Mouse (Mus musculus) hindlimb bud, embryonic 11.5 days (tissue): Measurements from ENCODE around the gene Npat.

Source experiments
- DNase-seq: peaks from one replicate; pipeline ENCODE4 v3.0.0-alpha.2; 2012; ENCODE audit warnings: low read depth, low spot score; ENCODE audit errors: extremely low spot score

Npat gene

DNA sequence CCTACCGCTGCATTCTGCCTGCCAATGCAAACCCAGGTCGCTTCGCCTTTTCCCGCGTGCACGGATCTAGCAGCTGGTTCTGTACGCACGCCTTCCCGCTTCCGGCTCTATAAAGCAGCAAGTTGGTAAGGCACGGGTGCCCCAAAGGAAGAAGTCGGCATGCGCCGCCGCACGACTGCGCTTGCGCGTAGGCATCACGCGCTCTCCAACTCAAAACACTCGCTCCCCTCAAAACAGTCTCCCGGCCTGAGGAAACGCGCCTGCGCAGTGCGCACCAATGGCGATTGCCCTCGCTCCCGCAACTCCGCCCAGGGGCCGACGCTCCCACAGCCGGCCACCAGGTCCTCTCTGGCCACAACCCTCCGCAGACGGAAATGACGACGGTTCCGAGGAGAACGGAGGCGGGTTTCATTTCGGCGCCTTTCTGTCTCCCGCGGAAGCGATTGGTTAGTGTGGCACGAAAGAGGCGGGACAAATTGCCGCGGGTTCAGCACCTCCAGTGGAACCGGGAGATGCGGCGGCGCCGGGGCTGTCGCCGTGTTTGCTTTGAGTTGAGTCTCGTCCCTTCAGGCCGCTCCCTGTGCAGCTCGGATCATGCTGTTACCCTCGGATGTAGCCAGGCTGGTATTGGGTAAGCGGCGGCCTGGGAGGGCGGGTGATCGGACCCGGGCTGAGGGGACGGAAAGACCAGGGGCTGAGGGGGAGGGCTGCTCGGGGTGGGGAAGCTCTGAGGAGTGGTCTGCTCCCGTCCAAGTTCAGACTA is at the start of gene Npat, which contains the start of gene Atm:
Npat (plus strand) TSS at position 490 of the 763 bp plus-strand sequence.
Atm (minus strand) TSS at position 183 of the 763 bp plus-strand sequence.
- DNase-seq = peak; percentile 100

DNA sequence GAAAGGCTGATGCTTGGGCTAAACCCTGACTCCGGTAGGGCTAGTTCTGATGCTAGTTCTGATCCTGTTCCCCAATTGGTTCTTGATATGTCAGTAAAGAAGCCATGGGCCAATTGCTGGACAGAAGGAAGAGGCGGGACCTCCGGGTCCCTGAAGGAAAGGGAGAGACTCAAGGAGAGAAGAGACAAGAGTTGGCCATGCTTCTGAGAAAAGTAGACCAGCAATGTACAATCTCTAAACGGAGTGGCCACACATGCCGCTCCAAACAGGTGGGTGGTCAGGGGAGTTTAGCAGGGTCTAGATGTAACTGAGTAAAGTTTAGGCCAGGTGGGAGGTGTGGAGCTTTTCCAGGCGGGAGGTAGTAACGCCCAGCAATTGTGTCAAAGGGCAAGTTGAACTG is 28.8 kb upstream of the Npat start:
- DNase-seq = no peak

DNA sequence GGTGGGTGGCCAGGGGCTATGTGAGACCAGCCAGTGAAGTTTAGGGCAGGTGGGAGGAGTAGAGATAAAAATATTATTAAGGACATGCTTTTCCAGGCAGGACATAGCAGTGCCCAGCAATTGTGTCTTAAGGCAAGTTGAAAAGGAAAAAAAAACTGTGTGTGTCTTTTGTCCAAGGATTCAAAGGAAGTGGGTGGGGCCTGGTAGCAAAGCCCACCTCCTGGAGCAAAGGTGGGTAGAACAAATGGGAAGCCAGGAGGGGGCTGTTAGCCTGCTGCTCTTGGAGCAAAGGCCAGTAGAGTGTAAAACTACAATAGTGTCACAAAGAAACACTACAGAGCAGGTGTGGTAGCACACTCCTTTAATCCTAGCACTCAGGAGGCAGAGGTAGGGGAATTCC is 22.8 kb upstream of the Npat start:
- no peak for DNase-seq

DNA sequence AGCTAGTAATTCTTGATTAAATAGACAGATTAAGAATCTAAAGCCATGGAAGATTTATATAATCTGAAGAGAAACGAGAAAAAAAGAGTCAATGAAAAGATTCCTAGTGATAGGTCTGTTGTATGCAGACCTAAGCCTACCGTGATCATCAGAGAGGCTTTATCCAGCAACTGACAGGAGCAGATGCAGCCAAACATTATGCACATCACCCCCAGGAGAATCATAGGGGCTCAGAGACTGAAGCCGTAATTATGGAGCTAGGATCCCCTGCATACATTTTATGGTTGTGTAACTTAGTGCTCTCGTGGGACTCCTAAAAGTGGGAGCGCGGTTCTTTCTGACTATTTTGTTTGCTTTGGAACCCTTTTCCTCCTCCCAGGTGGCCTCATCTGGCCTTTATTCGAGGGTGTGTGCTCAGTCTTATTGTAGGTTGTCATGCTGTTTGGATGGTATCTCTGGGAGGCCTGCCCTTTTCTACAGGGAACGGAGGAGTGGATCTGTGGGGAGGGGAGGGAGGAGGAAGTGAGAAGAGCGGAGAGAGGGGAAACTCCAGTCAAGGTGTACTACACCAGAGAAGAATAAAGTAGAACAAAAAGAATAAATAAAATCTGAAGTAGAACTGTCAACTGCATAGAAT is 19.4 kb upstream of the Npat start:
- no peak for DNase-seq

DNA sequence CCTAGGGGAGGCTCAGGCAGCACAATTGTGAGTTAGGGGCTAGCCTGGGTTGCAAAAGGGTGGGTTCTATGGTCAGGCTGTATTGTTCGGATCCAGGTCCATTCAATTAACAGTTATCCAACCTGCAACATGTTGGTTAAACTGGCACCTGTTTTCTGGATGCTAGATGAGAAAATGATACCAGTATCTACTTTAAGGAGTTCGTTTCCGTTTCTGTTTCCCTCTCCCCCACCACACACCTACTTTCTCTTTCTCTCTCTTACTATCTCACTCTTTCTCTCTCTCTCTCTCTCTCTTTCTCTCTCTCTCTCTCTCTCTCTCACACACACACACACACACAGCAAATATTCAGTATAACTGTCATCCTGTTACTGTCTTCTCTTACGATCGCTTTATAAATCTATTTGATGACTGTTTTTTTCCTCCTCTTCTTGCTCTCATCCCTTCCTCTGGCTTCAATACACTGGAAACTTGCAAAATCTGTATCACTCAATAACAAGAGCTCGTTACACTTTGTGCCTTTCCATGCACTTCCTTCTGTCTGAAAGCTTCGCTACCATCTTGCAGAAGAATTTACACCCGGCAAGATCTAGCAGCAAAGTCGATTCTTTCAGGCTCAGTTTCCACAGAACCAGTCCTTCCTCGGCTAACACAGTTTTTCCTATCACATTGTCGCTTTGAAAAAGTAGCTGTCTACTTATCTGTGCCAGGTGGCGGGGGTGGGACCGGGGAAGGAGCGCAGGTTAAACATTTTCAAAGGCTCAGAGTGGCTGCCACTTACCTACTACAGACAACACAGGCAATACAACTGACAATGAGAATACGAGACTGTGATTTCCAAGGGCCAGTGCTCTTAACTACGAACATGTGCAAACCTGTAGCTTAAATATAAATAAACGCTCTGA is 1.2 kb upstream of the Npat start:
- DNase-seq = no peak

DNA sequence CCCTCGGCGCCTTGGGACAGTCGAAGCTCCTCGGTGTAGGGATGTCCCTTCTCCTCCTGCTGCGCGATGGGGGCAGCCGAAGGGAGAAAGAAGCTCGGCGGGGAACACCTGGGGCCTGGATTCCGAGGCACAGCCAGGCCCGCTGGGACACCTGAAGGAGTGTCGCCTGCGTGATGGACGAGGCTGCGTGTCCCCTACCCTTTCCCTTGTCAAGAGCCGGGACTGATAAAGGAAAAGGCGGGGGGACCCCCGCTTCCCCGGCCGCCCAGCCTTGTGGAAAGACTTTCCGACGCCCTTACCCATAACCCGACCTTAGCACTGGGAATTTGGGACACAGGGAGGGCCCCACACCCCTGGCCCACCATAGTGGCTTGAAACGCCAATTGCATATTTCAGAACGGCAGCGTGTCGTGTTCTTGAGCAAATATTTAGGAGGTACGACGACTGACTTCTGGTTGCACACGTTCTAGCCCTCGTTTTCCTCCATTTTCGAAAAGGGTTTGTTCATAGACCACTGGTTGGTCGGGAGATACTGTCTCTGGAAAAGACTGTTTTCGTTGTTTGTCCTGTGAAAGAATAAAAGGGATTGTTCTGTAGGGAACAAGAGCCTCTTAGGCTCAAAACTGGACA is 604 bp downstream of the Npat start:
- DNase-seq = no peak

DNA sequence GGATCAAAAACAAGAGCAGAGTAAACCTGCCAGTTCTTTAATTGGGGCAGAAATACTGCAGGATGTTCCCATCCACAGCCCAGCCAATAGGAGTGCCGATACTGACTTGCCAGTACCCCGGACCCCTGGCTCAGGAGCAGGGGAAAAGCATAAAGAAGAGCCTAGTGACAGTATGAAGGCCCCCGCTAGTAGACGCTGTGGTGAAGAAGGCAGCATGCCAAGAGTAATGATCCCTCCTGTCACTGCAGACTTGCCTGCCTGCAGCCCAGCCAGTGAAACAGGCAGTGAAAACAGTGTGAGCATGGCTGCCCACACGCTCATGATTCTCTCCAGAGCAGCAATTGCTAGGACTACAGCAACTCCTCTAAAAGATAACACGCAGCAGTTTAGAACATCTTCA is 33.8 kb downstream of the Npat start:
- DNase-seq = no peak

DNA sequence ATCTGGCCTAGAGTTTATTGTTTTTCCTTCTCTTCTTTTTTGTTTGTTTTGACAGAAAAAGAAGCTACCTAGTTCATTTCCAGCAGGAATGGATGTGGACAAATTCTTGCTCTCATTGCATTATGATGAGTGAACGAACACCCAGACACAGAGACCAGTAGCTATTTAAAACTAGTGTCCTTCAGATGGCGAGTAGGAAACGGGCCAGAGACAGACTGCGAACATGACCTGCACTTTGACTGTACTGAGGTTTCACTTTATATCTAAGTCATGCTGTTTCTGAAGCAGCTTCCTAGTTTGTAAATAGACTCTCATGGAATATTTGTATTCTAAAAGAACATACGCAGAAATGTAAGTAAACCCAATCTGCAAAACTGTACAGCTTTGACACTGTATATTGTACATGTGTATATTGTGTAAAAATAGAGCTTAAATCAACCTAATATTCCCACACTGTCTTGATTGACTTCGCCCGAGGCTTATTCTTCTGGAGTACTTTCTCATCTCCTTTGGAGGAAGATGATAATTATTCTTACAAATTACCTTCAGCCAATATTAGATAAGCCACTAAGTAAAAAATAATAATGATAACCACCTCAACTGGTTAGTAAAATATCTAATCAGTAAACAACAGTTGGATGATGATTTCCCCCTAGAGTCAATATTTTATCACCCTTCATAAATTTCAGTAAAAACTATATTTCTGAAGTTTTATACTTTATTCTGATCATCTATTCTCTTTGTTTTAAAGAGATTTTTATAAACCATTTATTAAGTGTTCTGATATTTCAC is 35.9 kb downstream of the Npat start:
- DNase-seq = no peak

DNA sequence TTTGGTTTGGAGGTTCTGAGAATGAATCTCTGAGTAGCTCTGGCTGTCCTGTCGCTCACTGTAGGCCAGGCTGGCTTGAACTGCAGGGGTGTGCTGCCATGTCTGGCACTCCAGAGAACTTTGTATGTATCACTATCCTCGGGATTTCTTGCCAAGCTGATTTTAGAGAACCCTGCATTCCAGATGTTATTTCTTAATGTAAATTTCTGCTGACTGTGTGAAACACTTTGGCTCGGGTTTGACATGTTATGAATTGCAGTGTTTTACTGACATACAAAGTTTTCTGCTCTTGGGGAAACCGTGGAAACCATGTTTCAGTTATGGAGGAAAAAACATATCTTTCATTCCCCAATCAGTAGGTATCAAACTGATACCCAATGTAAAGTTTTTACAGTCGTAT is 38.9 kb downstream of the Npat start:
- no peak for DNase-seq

DNA sequence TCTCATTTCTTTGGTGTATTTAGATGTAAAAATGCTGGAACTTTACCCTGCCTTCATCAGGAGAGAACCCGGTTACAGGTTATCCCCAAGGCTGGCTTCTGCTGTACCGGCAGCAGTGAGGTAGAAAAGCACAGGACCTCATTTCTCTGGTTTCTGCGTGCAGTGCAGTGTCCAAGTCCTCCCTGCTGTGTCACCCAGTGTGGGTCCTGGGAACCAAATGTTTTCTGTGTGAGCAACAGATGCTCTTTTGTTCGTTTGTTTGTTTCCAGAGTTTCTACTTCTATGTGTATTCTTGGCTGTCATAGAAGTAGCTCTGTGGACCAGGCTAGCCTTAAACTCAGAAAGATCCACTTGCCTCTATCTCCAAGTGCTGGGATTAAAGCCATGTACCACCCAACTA is 45.0 kb downstream of the Npat start:
- no peak for DNase-seq

DNA sequence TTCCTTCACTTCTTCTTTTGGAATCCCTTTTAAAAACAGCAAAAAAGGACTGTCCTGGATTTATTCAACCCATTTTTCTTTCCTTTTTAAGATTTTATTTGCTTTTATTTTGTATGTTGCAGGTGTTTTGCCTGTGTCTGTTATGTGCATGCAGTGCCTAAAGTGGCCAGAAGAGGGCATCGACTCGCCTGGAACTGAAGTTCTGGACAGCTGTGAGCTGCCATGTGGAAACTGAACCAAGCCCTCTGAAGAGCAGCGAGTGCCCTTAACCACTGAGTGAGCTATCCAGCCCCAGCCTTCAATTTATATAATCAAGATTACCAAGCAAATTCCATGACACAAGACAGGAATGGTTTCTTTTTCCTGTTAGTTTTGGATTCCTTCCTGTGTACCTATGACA is 57.9 kb downstream of the Npat start:
- DNase-seq = peak; percentile 49

DNA sequence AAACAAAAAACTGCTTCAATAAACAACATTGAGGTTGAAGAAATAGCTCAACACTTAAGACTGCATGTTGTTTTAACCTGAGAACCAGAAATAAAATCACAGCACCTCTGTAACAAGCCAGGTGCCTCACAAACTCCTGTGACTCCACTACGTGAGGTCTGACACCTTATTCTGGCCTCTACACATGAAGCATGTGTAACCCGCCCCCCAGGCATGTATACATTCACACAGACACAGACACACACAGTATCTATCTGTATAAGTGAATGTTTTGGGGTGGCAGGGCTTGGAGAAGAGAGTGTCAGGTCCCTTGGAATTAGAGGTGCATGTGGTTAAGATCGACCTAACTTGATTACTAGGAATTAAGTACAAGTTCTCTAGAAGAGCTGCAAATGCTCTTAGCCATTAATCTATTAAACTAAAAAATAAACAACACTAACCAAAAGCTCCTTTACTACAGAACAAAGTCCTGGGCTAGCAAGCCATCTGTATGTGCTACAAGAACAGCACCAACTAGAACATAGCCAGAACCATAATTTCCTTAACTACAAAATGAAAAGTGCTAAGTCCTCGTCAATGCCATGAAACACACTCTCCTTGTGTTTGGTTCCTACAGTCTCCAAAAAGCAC is 60.2 kb downstream of the Npat start:
- no peak for DNase-seq

DNA sequence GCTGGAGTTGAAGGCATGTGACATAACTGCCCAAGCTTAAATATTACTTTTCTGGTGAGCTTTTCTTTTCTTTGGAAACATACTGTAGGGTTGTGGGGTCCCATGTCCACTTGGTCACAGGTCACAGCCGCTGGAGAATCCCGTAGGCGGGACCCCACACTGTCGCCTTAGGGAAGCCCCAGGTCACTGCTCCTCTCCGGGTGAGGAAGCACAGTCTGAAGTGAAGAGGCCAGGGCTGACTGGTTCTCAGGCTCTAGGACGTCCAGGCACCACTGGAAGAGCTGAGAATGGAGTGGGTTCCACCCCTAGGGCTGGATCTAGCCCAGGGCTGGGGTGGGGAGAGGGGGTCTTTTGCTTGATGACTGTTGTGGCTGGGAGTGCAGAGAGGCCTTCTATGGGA is 61.8 kb downstream of the Npat start:
- no peak for DNase-seq

DNA sequence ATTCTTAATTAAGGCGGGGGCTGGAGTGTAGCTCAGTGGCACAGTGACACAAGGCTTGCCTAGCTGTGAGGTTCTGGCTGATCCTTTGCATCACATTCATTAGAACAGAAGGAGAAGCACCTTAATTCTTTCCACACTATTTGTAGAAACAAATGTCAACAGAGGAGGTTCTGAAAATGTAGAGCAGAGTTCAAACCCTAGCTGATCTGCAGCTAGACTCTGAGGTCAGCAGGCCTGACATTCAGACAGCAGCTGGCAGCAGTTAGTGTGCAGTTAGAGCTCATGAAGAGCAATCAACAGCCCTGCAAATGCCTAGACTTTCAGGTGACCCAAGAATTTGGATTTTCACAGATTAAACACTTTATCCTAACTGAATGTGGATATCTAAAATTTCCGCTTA is 64.7 kb downstream of the Npat start:
- no peak for DNase-seq

DNA sequence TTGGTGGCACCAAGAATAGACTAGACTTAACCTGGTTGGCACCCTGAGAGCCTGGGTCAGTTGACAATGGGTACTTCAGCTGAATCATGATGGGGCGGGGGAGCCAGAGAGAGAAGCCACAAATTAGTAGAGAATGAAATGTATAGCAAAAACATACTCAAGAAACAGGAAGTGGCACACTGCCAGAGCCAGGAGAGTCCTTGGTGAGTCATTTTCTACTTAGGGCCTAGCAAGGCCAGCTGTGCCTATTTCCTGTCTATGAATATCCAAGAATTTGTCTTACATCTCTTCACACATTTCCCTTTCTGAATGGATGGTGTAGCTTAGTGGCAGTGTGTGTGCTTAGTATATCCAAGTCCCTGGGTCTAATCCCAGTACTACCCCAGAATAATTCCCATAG is 66.5 kb downstream of the Npat start:
- no peak for DNase-seq

DNA sequence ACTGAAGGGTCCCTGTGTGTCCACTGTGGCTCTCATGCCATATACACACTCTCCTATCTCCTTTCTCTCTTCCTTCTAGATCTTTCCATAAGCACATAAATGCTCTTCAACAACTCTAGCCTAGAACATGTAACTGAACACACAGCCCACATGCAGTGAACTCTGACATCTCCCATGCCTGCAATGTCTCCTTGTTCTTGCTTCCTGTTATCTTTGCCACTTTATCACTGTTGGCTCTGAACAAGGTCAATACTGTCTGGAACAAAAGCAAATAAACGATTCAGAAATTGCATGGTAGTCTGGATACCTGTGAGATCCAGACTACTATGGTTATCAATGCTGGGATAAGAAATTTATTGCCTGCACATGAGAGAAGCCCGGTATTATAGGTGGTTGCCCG is 67.0 kb downstream of the Npat start:
- DNase-seq = no peak

DNA sequence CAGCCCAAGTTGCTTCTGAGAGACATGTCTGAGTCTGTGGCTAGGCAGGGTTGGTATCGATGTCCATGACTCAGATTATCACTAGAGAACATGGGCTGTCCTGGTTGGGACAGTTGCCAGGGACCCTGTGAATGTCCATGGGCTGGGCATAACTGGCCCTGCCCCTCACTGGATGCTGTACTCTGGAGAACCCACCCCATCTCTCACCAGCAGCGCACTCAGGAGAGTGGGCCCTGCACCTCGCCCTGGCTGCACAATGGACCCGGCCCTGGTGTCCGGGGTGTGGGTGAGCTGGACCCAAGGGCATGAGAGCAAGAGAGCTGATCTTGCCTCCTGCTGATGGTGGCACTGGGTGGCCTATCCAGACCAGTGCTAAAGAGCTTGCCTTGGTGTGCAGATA is 68.1 kb downstream of the Npat start:
- no peak for DNase-seq

DNA sequence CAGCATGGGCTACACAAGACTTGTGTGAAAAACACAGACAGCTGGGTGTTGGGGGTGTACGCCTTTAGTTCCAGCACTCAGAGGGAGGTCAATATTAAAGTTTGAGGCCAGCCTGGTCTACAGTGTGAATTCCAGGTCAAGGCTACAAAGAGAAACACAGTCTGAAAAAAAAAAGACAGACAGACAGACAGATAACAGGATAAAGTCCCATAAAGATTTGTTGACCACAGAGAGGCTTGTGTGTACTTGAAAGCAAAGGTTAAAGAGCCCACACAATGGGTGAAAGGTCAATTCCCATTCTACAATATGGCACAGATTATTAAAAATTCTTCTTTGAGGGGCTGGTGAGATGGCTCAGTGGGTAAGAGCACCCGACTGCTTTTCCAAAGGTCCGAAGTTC is 70.3 kb downstream of the Npat start:
- DNase-seq = no peak

DNA sequence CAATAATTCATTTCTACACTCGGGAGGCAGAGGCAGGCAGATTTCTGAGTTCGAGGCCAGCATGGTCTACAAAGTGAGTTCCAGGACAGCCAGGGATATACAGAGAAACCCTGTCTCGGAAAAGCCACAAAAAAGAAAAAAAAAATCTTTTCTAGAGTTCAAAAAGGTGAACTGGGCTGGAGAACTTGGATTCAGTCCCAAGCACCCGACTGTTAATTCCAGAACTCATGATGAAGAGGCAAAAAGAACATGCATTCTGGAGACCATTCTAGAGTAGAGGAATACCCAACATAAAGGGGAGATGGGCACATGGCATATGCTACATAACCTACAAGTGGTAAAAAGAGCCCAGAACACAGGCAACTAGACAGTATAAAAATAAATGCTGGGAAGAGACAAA is 71.0 kb downstream of the Npat start:
- no peak for DNase-seq
